Mouse (Mus musculus): Measurements from ENCODE around the gene Hmga1b. TPM values are rescaled to one million over a fixed set of nuclear protein-coding genes. Genes with fewer than 3 reads are reported as not detected.
A peak's percentile ranks its signal among the peaks of the same experiment; 100 is the strongest.
"Not testable (repeated sequence)": the region's sequence is repeated elsewhere in the genome, so short reads cannot be mapped to it uniquely, and the experiment has no call there.

Hmga1b gene
- polyA plus RNA-seq, 1 experiment: 1.4 TPM

GRCm38 (mm10) chr11:120722761-120723382 lies 39.7 kb upstream of the Hmga1b start:
- TF ChIP-seq CTCF (IDR thresholded peaks at IDR 0.05; ENCODE audit: extremely low read depth, insufficient read depth, low read length): no peak
- no peak for TF ChIP-seq POLR2A (IDR thresholded peaks at IDR 0.05; ENCODE audit: extremely low read depth, insufficient read depth, low read length)
- H3K4me1 ChIP-seq (ENCODE audit: control insufficient read depth, insufficient read depth, low read length): no peaks in the 10 kb centered on the region
- H3K27ac ChIP-seq (ENCODE audit: insufficient read depth, low read length): no peak overlapping the region
- H3K4me3 ChIP-seq (ENCODE audit: insufficient read depth, low read length): no peak overlapping the region

DNA sequence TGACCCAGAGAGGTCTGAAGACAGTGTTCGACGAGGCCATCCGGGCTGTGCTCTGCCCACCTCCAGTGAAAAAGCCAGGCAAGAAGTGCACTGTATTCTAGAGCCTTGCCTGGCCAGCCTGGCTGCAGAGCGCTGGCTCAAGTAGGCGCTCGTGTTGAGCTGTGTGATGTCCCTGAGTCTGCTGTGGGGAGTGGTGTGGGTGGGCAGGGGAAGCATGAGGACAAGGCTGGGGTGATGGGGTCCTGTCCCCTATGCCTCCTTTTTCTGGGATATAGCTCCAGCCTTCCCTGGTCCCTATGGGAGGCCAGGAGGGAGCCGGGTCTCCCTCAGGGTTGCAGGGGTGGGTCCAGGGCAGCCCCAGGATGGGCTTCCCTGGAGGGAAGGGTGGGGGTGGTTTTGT lies 39.1 kb upstream of the Hmga1b start:
- Histone ChIP-seq H3K4me3 (ENCODE audit: insufficient read depth, low read length) (no peak overlapping the region), H3K4me1 (ENCODE audit: control insufficient read depth, insufficient read depth, low read length) (no peaks in the 10 kb centered on the region), H3K27ac (ENCODE audit: insufficient read depth, low read length) (no peak overlapping the region)
- TF ChIP-seq CTCF (IDR thresholded peaks at IDR 0.05; ENCODE audit: extremely low read depth, insufficient read depth, low read length) (no peak), POLR2A (IDR thresholded peaks at IDR 0.05; ENCODE audit: extremely low read depth, insufficient read depth, low read length) (no peak)

DNA sequence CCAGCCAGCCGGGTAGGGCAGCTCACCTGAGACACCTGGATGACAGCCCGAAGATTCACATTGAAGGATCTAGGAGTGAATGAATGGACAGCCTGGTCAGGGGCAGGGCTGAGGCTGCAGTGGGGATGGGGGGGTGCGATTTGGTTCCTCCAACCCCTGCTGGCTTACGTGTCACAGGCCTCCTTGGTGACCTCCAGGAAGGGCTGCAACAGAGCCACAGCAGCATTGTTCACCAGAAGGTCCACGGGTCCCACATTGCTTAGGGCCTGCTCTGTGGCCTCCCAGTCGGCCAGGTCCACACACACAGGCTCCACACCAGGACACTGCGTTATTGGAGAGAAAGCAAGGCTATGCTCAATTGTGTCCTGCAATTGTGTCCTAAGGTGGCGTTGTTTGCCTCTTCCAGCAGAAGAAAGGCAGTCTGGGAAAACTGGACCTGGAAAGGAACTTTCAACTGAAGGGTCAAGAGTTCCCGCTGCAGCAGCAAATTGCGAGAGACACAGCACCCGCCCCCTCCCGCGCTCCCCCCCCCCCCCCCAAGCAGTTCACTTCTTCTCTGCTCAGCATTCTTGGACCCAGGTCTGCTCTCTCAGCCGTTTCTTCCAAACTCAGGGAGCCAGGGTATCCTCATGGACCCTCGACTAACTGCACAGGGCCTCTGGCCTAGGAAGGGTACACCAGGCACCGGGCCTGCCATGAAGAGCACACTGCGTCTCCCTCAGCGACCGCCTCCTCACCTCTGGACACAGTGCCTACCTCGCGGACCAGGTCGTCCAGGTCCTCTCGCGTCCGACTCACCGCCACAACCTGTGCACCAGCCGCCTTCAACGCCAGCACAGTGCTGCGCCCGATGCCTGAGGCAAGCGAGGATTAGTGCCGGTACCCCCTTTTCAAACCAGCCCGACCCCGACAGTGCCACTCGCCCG lies 36.1 kb upstream of the Hmga1b start:
- no peak for TF ChIP-seq CTCF (IDR thresholded peaks at IDR 0.05; ENCODE audit: extremely low read depth, insufficient read depth, low read length)
- no peak for TF ChIP-seq POLR2A (IDR thresholded peaks at IDR 0.05; ENCODE audit: extremely low read depth, insufficient read depth, low read length)
- H3K27ac ChIP-seq (ENCODE audit: insufficient read depth, low read length): no peak overlapping the region
- peak overlapping the region; percentile 45 for H3K4me3 ChIP-seq (ENCODE audit: insufficient read depth, low read length)
- H3K4me1 ChIP-seq (ENCODE audit: control insufficient read depth, insufficient read depth, low read length): no peaks in the 10 kb centered on the region

DNA sequence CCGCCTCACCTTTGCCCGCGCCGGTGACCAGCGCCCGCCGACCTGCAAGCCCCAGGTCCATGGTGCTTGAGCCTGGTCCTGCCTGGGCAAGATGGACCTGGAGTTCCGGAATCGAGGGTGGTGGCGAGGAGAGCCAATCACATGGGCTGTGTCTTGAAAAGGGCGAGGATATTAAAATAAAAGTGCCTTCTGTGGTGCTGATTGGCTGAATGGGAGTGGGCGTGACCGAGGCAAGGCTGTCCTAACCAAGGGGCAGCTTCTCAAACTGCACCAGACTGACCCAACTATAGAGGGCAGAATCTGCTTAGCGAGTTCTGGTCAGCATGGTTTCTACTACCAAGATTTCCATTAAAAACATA lies 35.4 kb upstream of the Hmga1b start, which contains the start of gene Dcxr:
Gene Dcxr (minus strand): TSS at position 113 of the 359 bp plus-strand sequence.
- peak; percentile 48; the same call in 1 of the 2 replicates for TF ChIP-seq CTCF (IDR thresholded peaks at IDR 0.05; ENCODE audit: extremely low read depth, insufficient read depth, low read length)
- peak; percentile 42; the same call in 1 of the 2 replicates for TF ChIP-seq POLR2A (IDR thresholded peaks at IDR 0.05; ENCODE audit: extremely low read depth, insufficient read depth, low read length)

DNA sequence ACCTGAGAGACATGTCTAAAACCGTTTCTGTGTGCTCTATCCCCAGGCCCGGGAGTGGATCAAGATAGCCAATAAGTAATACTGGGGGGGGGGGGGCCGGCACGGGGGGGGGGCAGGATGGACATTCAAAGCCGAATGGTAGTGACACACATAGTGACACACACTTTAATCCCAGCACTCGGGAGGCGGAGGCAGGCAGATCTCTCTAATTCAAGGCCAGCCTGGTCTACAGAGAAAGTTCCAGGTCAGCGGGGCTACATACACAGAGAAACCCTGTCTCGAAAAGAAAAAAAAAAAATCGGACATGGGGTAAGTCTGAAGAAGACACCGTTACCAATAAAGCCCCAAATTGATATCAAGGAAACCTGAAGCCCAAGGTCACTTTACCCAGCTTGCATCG lies 35.0 kb upstream of the Hmga1b start:
- TF ChIP-seq CTCF (IDR thresholded peaks at IDR 0.05; ENCODE audit: extremely low read depth, insufficient read depth, low read length): no peak
- TF ChIP-seq POLR2A (IDR thresholded peaks at IDR 0.05; ENCODE audit: extremely low read depth, insufficient read depth, low read length): no peak
- Histone ChIP-seq H3K4me1 (ENCODE audit: control insufficient read depth, insufficient read depth, low read length) (no peaks in the 10 kb centered on the region), H3K4me3 (ENCODE audit: insufficient read depth, low read length) (no peak overlapping the region; the same call in 1 of the 2 replicates), H3K27ac (ENCODE audit: insufficient read depth, low read length) (no peak overlapping the region)

More for the DNA sequence above, 35.4 kb upstream of the Hmga1b start, which contains the start of gene Dcxr:
- Histone ChIP-seq H3K4me1 (ENCODE audit: control insufficient read depth, insufficient read depth, low read length) (no peaks in the 10 kb centered on the region), H3K27ac (ENCODE audit: insufficient read depth, low read length) (no peak within 1 kb of the TSS), H3K4me3 (ENCODE audit: insufficient read depth, low read length) (peak within 1 kb of the TSS; percentile 45)

GRCm38 (mm10) chr11:120728530-120729240 lies 33.9 kb upstream of the Hmga1b start:
- Histone ChIP-seq H3K27ac (ENCODE audit: insufficient read depth, low read length) (no peak overlapping the region), H3K4me1 (ENCODE audit: control insufficient read depth, insufficient read depth, low read length) (no peaks in the 10 kb centered on the region), H3K4me3 (ENCODE audit: insufficient read depth, low read length) (no peak overlapping the region)
- TF ChIP-seq CTCF (IDR thresholded peaks at IDR 0.05; ENCODE audit: extremely low read depth, insufficient read depth, low read length) (no peak), POLR2A (IDR thresholded peaks at IDR 0.05; ENCODE audit: extremely low read depth, insufficient read depth, low read length) (no peak)

DNA sequence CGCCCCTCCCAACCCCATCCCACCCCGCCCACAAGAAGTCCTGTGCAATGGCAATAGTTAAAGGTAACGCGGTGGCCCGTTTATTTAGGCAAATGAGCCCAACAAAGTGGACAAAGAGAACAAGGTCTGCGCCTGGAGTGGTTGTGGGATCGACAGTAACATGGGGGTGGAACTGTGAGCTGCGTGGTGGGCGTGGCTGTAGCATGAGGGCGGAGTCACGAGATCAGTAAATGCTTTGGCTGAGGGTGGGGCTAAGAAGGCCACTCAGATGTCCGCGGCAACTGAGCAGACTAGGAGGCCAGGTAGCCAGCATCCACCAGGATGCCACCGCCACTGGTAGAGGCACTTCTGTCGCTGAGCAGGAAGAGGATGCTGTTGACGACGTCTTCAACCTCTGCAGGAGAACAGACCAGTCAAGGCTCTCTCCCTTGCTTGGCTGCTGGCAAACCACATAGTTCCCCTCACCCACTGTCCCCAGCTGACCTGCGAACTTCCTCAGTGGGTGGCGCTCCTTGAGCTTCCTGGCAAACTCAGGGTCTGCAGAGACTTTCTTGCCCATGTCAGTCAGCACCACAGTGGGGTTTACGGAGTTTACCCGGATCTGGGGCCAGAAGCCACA lies 33.1 kb upstream of the Hmga1b start:
- not testable (repeated sequence) for H3K4me1 ChIP-seq (ENCODE audit: control insufficient read depth, insufficient read depth, low read length); H3K4me3 ChIP-seq (ENCODE audit: insufficient read depth, low read length); H3K27ac ChIP-seq (ENCODE audit: insufficient read depth, low read length)

GRCm38 (mm10) chr11:120730331-120730870 lies 32.2 kb upstream of the Hmga1b start:
- H3K4me1 ChIP-seq (ENCODE audit: control insufficient read depth, insufficient read depth, low read length): no peaks in the 10 kb centered on the region
- TF ChIP-seq POLR2A (IDR thresholded peaks at IDR 0.05; ENCODE audit: extremely low read depth, insufficient read depth, low read length) (no peak), CTCF (IDR thresholded peaks at IDR 0.05; ENCODE audit: extremely low read depth, insufficient read depth, low read length) (no peak)
- no peak overlapping the region for H3K27ac ChIP-seq (ENCODE audit: insufficient read depth, low read length)

DNA sequence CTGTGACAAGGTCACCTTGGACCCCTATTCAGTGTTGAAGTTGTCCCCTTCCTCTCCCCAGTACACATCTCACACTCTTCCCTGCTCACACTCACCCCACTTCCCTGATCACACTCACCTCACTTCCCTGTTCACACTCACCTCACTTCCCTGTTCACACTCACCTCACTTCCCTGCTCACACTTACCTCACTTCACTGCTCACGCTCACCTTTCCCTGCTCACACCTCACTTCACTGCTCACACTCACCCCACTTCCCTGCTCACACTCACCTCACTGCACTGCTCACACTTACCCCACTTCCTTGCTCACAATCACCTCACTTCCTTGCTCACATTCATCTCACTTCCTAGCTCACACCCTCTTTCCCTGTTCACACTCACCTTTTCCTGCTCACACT lies 31.2 kb upstream of the Hmga1b start:
- Histone ChIP-seq H3K4me3 (ENCODE audit: insufficient read depth, low read length) (no peak overlapping the region), H3K27ac (ENCODE audit: insufficient read depth, low read length) (no peak overlapping the region), H3K4me1 (ENCODE audit: control insufficient read depth, insufficient read depth, low read length) (no peaks in the 10 kb centered on the region)
- no peak for TF ChIP-seq CTCF (IDR thresholded peaks at IDR 0.05; ENCODE audit: extremely low read depth, insufficient read depth, low read length)
- TF ChIP-seq POLR2A (IDR thresholded peaks at IDR 0.05; ENCODE audit: extremely low read depth, insufficient read depth, low read length): no peak

More at GRCm38 (mm10) chr11:120730331-120730870, 32.2 kb upstream of the Hmga1b start:
- H3K4me3 ChIP-seq (ENCODE audit: insufficient read depth, low read length): no peak overlapping the region

Data from cortical plate, adult 2 months (tissue).